Mouse (Mus musculus) yolk sac, embryonic 10.5 days (tissue): ENCODE results near the gene 2900026A02Rik.

Source experiments
- DNase-seq: peaks from one replicate; pipeline ENCODE4 v3.0.0-alpha.2; 2017; ENCODE audit warnings: low spot score

2900026A02Rik gene

DNA sequence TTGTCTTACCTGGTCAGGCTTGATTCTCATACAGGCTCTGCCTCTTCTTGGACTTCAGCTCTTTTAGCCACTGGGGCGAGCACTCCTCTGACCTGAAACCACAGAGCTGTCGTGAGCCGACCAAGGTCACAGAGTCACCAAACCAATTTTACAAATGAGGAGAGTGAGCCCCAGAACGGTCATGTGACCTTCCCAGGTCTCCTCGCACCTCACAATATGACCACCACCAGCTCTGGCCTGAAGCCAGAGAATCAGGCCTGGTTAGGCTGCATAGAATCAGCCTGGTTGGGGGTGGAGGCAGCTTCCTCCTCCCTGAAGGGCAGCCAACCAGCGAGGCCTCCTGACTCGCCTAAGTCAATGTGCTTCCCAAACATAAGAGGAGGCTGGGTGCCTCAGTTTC, 128.6 kb downstream of the 2900026A02Rik start:
- DNase-seq, result no peak

DNA sequence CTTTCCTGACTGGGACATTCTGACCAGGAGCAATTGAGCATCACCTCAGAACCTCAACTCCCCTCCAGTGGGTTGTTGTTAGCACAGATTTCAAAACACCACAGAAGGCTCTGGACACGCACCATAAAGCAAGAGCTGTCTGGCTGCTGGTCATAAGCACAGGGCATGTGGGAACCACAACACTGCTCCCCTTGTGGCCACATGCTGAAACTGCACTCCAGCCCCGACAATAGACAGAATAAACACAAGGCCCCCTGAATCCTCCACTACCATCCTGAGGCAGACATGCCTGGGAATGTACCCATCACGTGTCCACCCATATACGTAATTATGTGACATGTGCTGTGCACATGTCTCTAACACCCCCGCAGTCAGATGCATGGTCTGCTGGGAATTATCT, 129.9 kb downstream of the 2900026A02Rik start:
- no peak for DNase-seq

DNA sequence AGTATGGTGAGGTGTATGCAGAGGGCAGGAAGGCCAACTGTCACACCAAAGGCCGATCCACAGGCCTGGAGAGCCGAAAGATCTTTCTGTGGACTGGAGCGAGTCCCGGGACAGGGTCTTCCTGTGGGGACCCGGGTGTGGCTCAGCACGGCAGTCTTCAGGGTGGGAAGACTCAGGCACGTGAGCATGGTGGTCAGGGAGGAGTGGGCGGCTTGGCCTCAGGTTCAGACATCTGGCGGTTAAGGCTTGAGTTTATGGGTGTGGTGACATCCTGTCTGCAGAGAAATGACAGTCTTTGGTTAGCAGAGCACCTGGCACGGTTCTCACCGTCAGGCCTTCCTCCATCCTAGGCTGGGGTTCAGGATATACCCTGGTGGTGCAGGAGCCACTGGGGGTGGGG, 130.3 kb downstream of the 2900026A02Rik start:
- DNase-seq, result no peak

DNA sequence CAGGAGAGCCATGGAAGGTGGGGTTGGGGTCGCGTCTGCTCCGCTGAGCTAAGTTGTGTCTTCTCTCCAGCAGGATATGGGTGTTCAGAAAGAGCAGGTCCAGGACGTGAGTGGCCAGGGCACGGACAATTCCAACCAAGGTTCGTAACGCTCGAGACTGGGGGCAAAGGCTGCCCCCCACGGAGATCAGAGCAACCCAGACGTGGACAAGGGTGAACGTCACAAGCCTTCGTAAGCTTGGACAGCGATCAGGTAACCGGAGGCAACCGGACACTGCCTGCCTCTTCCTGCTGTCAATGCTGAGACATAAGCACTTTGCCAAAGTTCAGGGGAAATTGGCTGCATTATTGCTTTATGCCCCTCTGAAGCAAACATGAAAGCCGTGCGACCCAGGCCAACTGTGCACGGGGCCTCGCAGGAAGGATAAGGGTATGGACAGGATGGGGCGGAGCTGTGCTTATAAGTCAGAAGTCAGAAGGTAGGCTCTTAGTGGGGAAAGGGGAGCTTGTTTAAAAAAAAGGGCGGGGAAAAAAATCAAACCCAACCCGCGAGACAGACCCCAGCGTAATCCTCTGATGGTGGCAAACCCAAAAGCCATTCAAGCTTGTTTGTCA, 130.9 kb downstream of the 2900026A02Rik start:
- no peak for DNase-seq

DNA sequence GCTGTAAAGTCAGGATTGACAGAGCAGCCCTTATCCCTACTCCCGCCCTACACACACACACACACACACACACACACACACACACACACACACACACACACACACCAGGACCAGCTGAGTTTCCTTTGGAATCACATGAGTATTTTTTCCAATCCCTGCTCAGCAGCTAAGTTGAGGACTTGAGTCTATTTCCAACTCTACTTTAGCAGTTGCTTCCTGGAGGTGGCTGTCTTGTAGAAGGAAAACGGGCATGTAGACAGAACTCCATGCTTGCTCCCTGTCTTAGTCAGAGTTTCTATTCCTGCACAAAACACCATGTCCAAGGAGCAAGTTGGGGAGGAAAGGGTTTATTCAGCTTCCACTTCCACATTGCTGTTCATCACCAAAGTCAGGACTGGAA, 133.6 kb downstream of the 2900026A02Rik start:
- DNase-seq, result no peak

DNA sequence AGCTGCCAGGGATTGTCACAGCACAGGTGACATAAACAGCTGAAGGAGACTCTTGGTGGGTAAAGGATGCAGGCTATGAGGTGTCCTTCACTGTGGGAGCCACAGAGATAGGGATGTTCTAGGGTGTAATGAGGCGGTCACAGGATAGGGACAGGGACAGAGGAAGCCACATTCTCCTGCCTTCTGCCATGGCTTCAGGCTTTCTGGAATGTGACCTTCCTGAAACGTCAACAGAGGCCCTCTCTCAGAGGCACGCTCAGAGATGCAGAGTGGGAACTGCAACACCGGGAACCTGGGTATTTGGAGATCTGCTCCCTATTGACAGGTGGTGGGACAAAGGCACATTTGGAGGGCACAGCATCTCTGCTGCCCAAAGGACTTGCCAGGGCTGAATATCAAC, 134.0 kb downstream of the 2900026A02Rik start:
- no peak for DNase-seq

DNA sequence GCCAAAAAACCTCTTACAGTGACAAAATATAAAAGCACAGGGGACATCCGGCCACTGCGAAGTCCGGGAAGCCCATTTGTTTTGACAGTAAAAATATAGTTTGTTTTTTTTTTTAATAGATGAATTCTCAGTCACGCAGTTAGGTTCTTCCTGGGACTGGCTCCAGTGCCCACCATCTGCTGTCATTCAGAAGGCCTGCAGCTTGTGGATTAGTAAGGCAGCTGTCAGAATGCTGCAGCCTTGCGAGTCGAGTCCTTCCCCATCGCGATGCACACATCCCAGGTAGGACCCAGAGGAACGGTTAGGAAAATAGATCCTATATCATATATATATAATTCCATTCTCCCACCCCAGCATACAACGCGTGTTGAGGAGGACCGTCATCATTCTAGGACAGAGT, 134.6 kb downstream of the 2900026A02Rik start:
- DNase-seq, result no peak

DNA sequence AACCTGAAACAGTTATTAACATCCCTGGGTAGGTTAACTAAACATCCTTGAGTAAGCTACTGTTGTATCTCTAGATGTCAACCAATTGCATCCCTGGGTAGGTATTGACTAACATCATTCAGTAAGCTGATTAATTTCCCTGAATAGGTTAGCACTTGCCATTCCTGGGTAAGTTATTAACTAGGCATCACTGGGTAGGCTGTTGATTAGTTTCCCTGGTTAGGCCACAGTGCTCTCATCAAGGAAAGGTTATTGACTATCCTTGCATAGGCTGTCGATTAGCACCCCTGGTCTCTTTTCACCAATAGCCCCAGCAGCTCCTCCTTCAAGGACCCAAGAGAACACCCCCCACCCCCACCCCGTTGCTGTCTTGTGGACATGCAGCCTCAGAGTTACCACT, 135.1 kb downstream of the 2900026A02Rik start:
- no peak for DNase-seq

DNA sequence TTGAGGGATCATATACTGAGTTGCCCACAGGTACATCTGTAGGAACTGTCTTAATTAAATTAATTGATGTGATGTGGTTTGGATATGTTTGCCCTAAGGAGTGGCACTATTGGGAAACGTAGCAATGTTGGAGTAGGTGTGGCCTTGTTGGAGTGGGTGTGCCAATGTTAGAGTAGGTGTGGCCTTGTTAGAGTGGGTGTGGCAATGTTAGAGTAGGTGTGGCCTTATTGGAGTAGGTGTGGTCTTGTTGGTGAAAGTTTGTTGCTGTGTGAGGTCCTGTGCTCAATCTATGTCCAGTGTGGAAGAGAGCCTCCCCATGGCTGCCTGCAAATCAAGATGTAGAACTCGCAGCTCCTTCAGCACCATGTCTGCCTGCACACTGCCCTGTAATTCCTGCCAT, 136.7 kb downstream of the 2900026A02Rik start:
- no peak for DNase-seq

DNA sequence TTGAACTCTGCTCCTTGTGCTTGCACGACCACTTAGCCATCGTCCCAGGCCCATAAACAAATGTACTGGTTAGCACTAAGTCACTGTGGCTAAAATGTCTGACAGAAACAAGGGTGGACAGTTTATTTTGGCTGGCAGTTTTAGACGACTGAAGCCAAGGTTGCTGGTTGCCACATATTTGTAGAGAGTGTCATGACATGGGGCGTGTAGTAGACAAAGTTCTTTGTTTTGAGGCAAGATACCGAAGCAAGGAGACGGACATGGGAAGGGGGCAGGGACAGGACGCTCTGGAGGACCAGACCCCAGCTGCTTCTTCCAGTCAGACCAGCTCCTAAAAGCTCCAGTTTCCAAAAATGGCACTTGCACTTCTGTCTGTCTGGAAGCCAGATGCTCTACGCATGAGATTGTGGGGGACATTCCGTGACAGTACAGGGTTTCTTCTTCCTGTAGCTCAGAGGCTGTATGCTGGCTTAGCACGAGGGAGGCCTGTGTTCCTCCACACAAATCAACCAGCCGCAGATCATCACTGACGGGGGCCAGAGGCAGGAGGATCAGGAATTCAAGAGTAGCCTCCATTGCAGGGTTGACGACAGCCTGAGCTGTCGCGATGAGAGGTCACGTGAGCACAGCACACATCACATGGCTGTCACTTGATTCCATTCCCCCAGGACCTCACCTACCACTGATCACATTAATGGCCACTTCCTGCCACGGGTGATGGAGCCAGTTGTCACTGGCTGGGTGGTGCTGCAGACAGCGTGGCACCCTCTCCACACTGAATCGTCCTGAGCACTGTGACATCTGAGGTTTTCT, 138.5 kb downstream of the 2900026A02Rik start:
- no peak for DNase-seq

DNA sequence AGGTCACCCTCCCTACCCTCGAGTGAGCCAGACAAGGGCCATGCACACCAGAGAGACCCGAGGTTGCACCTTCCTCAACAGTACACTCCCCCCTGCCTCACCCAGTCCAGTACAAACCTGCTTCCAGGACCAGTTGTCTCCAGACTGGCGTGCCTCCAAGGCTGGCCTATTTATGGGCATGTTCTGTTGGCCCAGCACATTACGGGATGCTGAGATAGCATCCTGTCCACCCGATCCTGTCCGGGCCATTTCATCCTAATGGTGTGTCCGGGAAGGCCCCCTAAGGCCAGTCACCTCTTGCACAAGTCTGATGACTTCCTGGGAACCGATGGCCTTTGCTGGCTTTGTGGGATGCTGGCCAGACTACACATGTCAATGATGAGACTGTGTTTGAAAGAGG, 139.6 kb downstream of the 2900026A02Rik start, which contains the start of gene Crybb3:
TSS of gene Crybb3 (minus strand) at position 146 of the 400 bp plus-strand sequence.
- no peak for DNase-seq

DNA sequence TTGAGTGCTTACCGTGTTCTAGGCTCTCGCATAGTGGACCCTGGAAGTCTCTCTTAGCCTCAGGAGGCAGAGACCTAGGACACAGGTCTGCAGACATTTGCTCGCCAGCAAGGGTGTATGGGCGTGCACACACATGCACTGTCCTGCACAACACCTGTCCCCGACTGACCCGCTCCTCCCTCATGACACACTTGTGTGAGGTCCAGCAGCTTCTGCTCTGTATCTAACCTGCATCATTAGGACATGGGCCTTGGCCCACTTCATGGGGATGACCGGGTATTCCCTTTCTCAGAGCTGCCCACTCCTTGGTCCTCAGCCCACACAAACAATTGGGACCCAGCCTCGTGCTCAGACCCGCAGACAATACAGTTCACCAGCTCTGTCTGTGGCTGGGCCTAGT, 140.0 kb downstream of the 2900026A02Rik start:
- DNase-seq, result no peak

DNA sequence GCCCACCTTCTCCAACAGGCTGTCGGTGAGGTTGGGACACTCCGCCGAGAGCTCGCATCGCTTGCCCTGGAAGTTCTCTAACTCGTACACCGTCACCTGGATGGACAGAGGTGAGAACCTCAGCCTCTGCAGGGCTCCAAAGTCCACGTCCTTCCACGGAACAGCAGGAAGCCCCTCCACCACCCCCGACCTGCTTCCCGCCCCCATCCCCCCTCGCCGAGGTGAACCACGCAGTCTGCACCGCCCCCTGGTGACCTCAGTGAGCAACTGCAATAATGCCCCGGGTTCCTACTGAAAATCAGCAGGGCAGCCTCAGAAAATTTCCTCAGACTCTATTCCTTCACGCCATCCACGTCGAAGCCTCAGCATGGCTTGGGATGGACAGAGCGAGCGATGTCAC, 141.3 kb downstream of the 2900026A02Rik start:
- no peak for DNase-seq

DNA sequence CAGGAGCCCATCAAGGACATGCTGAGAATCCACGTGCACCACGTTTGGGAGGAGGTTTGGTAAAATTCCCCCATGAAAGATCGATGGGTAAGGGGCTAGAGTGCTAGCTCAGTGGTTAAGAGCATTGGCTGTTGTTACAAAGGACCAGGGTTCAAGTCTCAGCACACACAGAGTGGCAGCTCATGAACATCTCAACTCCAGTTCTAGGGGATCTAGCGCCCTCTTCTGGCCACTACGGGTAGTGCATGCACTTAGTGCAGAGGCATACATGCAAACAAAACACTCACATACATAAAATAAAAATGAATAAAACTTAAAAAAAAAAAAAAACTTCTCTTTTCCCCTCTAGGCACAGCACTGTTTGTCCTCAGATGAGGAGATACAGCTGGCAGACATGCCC, 142.3 kb downstream of the 2900026A02Rik start:
- DNase-seq, result no peak

DNA sequence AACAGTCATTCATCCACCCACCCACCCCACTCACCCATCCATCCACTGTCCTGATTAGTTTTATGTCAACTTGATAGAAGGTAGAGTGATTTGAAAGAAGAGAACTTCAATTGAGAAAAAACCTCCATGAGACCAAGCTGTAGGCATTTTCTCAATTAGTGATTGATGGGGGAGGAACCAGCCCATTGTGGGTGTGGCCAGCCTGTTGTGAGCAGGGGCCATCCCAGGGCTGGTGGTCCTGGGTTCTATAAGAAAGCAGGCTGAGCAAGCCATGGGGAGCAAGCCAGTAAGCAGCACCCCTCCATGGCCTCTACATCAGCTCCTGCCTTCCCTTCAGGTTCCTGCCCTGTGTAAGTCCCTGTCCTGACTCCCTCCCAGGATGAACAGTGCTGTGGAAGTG, 151.0 kb downstream of the 2900026A02Rik start, which contains the start of gene Crybb2:
TSS of gene Crybb2 (minus strand) at position 101 of the 400 bp plus-strand sequence.
- no peak for DNase-seq

DNA sequence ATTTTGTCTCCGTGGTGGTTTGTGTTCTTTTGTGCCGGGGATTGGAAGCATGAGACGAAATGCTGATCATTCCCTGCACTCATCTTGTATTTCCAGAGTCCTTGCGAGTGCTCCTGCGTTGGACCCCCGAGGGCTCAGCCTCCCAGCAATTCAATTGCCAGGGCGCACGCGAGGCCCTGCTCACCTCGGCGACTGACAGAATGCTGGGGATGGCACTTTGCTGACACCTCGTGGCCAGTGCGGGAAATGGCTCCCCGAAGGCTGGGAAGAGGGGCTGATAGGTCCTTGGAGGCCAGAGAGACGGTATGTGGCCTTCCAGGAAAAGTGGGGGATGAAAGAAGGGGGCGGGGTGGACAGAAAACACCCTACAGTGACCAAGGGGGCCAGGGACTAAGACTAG, 166.7 kb downstream of the 2900026A02Rik start:
- peak; percentile 62 for DNase-seq

DNA sequence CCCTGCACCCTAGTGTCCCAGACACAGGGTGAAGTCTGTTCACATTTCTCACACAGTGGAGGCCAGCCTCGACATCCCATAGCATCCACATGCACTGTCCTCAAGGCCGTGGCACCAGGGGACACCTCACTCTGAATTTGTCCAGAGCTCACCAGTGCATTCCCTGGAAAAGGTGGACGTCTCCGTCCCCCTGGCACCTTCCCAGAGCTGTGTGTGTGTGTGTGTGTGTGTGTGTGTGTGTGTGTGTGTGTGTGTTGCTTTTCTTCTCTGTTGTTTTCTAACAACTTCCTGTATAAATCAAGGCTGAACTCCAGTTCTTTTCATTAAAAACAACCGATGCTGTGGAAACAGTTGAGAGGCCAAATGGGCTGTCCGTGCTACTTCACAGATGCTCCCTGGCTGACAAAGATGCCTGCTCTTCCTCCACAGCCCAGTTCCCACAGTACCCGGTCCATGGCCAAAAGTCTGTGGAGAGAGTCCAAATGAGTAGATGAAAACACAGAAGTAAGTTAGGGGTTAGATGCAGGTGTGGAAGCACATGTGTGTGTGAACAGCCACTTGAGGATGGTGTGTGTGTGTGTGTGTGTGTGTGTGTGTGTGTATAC, 170.4 kb downstream of the 2900026A02Rik start:
- no peak for DNase-seq

DNA sequence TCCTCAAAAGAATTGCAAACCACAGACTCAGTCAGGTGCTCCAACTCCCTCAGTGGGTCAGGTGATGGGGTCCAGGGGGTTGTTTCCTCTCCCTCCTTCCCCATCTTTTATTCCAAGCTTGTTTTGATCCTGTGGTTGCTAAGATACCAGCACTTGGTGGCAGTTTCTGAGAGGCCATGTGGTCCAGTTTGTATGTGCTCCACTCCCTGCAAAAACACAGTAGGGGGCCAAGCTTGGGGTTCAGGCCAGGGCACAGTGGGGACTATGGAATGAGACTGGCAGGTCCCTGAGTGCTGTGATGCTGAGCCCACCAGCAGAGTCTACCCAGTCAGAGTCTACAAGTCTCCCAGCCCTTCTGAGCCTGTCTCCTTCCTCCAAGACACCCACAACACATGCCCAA, 171.2 kb downstream of the 2900026A02Rik start:
- DNase-seq, result no peak

DNA sequence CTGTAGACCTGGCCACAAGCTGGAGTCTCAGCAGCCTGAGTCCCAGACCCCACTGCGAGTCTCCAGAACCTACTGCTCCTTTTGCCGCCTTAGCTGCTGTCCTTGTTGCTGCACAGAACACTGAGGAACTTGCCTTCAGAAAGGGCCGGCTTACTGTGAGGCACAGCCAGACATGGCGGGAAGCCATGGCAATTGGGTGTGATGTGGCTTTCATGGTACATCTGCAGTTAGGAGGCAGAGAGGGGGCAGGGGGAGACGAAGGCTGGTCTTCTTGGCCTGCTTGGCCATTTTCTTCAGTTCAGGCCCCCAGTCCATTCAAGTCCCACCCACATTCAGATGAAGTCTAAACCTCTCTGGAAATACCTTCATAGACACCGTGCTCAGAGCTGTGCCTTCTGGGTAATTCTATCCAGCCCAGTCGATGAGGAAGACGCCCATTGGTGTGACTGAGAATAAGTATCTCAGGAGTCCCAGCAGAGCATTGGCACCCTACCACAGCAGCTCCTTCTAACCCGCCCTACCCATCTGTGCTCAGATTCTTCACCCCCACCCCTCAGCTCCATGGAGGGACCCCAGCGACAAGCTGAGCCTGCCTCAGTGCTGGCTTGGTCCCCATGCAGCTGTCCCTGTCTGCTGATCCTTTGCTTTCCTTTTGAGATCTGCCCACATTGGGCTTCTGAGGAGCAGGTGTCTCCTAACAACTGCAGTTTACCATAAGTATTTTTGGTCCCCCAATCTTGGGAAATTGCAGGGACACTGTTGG, 175.3 kb downstream of the 2900026A02Rik start:
- DNase-seq, result no peak

DNA sequence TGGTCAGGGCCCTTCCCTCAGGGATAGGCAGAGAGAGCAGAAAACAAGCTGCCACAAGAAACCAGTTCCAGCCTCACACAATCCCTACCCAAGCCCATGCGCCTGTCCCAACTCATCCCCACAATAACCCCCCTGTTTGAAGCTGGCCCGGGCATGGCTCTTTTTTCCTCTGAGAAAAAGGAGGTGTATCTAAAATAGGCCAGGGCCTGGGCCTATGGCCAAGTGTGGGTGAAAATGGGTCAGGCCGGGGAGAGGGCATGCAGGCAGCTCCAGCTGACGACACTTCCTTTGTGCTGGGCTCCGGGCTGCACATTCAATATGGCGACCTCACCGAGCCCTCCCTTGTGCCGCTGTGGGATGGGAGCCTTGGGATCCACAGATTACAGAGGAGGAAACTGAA, 177.5 kb downstream of the 2900026A02Rik start:
- no peak for DNase-seq

DNA sequence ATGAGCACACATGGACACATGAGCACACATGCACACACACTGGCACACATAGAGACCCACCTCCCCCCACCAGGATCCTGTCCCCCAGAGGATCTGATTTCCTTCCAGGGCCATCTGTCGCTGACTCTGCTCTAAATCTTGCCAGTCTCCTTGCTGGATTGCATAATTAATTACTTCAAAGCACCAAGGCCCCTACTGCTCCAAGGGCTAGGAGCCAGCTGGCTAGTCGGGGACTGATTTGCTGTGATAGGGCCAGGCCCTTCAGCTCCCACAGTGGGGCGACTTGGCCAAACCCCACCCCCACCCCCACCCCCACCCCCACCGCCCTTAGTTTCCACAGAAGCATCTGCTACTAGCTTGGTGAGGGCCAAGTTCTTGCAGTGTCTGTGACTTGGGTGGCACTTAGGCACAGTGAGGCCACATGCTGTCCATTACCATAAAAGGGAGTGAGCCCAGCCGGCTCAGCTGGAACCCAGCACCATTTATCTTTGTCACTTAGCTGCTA, 179.4 kb downstream of the 2900026A02Rik start:
- peak; percentile 5 for DNase-seq

DNA sequence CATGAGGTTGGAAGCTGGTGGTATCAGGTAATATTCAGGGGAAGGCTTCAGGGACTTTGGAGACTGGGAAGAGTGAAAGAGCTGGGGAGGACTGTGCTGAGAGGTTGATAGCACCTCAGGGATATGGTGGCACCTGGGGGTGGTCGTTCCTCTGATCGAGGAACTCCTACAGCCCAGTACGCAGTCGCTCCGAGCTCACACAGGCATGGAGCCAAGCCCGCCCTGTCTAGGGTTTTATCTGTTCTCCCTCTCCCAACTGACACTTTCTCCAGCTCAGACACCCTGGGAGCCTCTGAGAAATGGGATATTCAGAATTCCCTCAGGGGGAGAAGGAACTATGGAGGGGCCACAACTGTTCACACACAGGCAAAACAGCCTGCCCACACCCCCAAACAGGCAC, 180.3 kb downstream of the 2900026A02Rik start:
- no peak for DNase-seq
